Mouse (Mus musculus): Measurements from ENCODE around the gene Zscan21. TPM values are rescaled to one million over a fixed set of nuclear protein-coding genes. Genes with fewer than 3 reads are reported as not detected.
A peak's percentile ranks its signal among the peaks of the same experiment; 100 is the strongest.

Zscan21 gene
- polyA plus RNA-seq, 1 experiment from 2014 or later = 15.4 TPM

- H3K4me3 ChIP-seq (replicated peaks) = peak overlapping the region; percentile 70
- peak overlapping the region; percentile 77 for H3K9ac ChIP-seq
- H3K36me3 ChIP-seq = peaks cover 15% of the 10 kb centered on the region
- no peak for ATAC-seq (ENCODE audit: low read depth)
- H3K27me3 ChIP-seq = no peaks in the 10 kb centered on the region
- peak overlapping the region; percentile 78 for H3K4me2 ChIP-seq
- H3K27ac ChIP-seq = peak overlapping the region; percentile 91
- WGBS (ENCODE audit: insufficient replicate concordance) = 62% methylated on average over 3 of the region's 3 CpGs
- peaks cover 40% of the 10 kb centered on the region for H3K4me1 ChIP-seq (replicated peaks)
- DNase-seq = no peak
- H3K9me3 ChIP-seq (replicated peaks) = no peaks in the 10 kb centered on the region
Measured at GRCm38 (mm10) chr5:138118041-138118440, 1.3 kb downstream of the Zscan21 start.

DNA sequence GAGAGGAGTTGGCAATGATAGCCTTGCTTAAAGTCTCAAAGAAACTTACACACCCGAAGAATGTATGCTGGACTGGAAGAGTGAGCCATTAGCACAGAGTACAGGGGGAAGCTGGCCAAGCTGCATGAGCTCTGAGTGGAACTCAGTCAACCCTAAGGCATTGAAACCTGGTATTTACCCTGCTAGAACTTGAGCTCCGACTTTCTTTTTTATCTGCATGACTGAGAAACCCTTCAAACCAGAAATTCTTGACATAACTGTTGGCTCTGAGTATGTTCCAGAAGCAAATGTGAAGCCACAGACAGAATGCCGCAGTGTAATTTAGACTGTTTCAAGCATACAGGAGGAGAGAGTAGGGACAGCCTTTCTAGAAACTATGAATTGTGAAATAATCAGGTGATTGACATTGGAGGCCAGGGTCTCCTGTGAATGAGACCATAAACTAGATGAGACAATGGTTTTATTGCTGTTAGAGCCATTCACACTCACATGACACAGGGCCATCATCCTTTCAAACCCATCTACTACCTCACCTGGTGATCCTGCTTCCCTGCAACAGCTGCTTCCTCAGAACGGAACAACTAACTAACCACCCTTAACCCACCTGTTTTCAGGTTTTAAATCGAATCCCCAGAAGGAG, 15.8 kb downstream of the Zscan21 start:
- no peak overlapping the region for H3K4me2 ChIP-seq
- ATAC-seq (ENCODE audit: low read depth) (no peak), DNase-seq (no peak)
- H3K9me3 ChIP-seq (replicated peaks) = no peaks in the 10 kb centered on the region
- no peak overlapping the region for H3K9ac ChIP-seq
- WGBS (ENCODE audit: insufficient replicate concordance) = 87% methylated on average over 5 of the region's 5 CpGs
- no peaks in the 10 kb centered on the region for H3K27me3 ChIP-seq
- peaks cover 13% of the 10 kb centered on the region for H3K4me1 ChIP-seq (replicated peaks)
- H3K27ac ChIP-seq = no peak overlapping the region
- H3K4me3 ChIP-seq (replicated peaks) = no peak overlapping the region
- peaks cover 71% of the 10 kb centered on the region for H3K36me3 ChIP-seq

- Histone ChIP-seq H3K4me1 (replicated peaks) (peaks cover 21% of the 10 kb centered on the region), H3K9me3 (replicated peaks) (no peaks in the 10 kb centered on the region), H3K9ac (0 out of 2 replicates have a peak overlapping the region, but pooled peaks have one; percentile 0), H3K27ac (no peak overlapping the region; the same call in 1 of the 2 replicates), H3K27me3 (no peaks in the 10 kb centered on the region), H3K4me3 (replicated peaks) (no peak overlapping the region), H3K36me3 (peaks cover 35% of the 10 kb centered on the region), H3K4me2 (0 out of 2 replicates have a peak overlapping the region, but pooled peaks have one; percentile 24)
- WGBS (ENCODE audit: insufficient replicate concordance) = 18% methylated on average over 4 of the region's 4 CpGs
- DNase-seq = peak; percentile 28
- ATAC-seq (ENCODE audit: low read depth) = peak; percentile 86
Measured at GRCm38 (mm10) chr5:138137257-138137656, 20.6 kb downstream of the Zscan21 start.

GRCm38 (mm10) chr5:138137935-138138549, 21.3 kb downstream of the Zscan21 start:
- no peaks in the 10 kb centered on the region for H3K9me3 ChIP-seq (replicated peaks)
- no peak overlapping the region for H3K9ac ChIP-seq
- peaks cover 21% of the 10 kb centered on the region for H3K4me1 ChIP-seq (replicated peaks)
- H3K4me2 ChIP-seq = no peak overlapping the region
- no peak overlapping the region for H3K27ac ChIP-seq
- no peak overlapping the region for H3K4me3 ChIP-seq (replicated peaks)
- peak; percentile 52; the same call in 1 of the 2 replicates for ATAC-seq (ENCODE audit: low read depth)
- WGBS (ENCODE audit: insufficient replicate concordance) = 50% methylated on average over 8 of the region's 8 CpGs
- peak; percentile 31 for DNase-seq
- no peaks in the 10 kb centered on the region for H3K27me3 ChIP-seq
- peaks cover 27% of the 10 kb centered on the region for H3K36me3 ChIP-seq

DNA sequence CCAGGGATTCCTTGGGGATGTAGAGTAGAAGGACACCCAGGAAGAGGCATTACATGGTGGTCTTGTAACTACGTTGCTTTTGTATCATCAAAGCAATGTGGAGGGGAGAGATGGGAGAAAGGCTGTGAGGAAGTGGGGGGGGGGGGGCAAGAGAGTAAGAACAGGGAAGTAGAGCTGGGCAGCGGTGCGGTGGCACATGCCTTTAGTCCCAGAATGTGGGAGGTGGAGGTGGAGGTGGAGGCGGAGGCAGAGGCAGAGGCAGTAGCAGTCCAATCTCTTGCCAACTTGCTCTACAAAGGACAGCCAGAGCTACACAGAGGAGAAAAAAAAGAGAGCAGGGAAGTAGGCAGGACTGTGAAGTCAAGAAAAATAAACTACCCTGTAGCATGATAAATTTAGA, 21.9 kb downstream of the Zscan21 start:
- no peaks in the 10 kb centered on the region for H3K27me3 ChIP-seq
- WGBS (ENCODE audit: insufficient replicate concordance) = 24% methylated on average over 4 of the region's 4 CpGs
- H3K4me3 ChIP-seq (replicated peaks) = no peak overlapping the region
- H3K9ac ChIP-seq = no peak overlapping the region
- H3K36me3 ChIP-seq = peaks cover 23% of the 10 kb centered on the region
- no peak for DNase-seq
- peaks cover 21% of the 10 kb centered on the region for H3K4me1 ChIP-seq (replicated peaks)
- H3K9me3 ChIP-seq (replicated peaks) = no peaks in the 10 kb centered on the region
- H3K27ac ChIP-seq = no peak overlapping the region
- no peak overlapping the region for H3K4me2 ChIP-seq
- no peak for ATAC-seq (ENCODE audit: low read depth)

GRCm38 (mm10) chr5:138154390-138154789, 37.7 kb downstream of the Zscan21 start:
- Histone ChIP-seq H3K9ac (peak overlapping the region; percentile 87), H3K27ac (no peak overlapping the region), H3K9me3 (replicated peaks) (no peaks in the 10 kb centered on the region), H3K4me1 (replicated peaks) (peaks cover 18% of the 10 kb centered on the region), H3K4me3 (replicated peaks) (peak overlapping the region; percentile 87), H3K4me2 (peak overlapping the region; percentile 83), H3K36me3 (peaks cover 25% of the 10 kb centered on the region), H3K27me3 (no peaks in the 10 kb centered on the region)
- DNase-seq (no peak), ATAC-seq (ENCODE audit: low read depth) (no peak)
- WGBS (ENCODE audit: insufficient replicate concordance) = 58% methylated on average over 3 of the region's 3 CpGs

- H3K27me3 ChIP-seq = no peaks in the 10 kb centered on the region
- peak within 1 kb of the TSS; percentile 87 for H3K9ac ChIP-seq
- no peaks in the 10 kb centered on the region for H3K9me3 ChIP-seq (replicated peaks)
- DNase-seq (peak; percentile 86), ATAC-seq (ENCODE audit: low read depth) (peak; percentile 97)
- peak within 1 kb of the TSS; percentile 83 for H3K27ac ChIP-seq
- H3K4me2 ChIP-seq = peak within 1 kb of the TSS; percentile 83
- peaks cover 22% of the 10 kb centered on the region for H3K4me1 ChIP-seq (replicated peaks)
- 1% methylated on average over 31 of the region's 31 CpGs for WGBS (ENCODE audit: insufficient replicate concordance)
- H3K36me3 ChIP-seq = peaks cover 22% of the 10 kb centered on the region
- peak within 1 kb of the TSS; percentile 87 for H3K4me3 ChIP-seq (replicated peaks)
Measured at GRCm38 (mm10) chr5:138155443-138155976, 38.8 kb downstream of the Zscan21 start, which contains the start of gene Zfp113. Gene Zfp113, minus strand, starts transcription at chr5:138155744.

GRCm38 (mm10) chr5:138160224-138160762, 43.6 kb downstream of the Zscan21 start:
- H3K4me3 ChIP-seq (replicated peaks) = peak overlapping the region; percentile 90
- H3K4me2 ChIP-seq = peak overlapping the region; percentile 83
- H3K27me3 ChIP-seq = no peaks in the 10 kb centered on the region
- peaks cover 33% of the 10 kb centered on the region for H3K36me3 ChIP-seq
- no peak for DNase-seq
- WGBS (ENCODE audit: insufficient replicate concordance) = 60% methylated on average over 7 of the region's 7 CpGs
- no peak for ATAC-seq (ENCODE audit: low read depth)
- H3K4me1 ChIP-seq (replicated peaks) = peaks cover 36% of the 10 kb centered on the region
- H3K9ac ChIP-seq = peak overlapping the region; percentile 88
- peak overlapping the region; percentile 61 for H3K27ac ChIP-seq
- H3K9me3 ChIP-seq (replicated peaks) = no peaks in the 10 kb centered on the region

DNA sequence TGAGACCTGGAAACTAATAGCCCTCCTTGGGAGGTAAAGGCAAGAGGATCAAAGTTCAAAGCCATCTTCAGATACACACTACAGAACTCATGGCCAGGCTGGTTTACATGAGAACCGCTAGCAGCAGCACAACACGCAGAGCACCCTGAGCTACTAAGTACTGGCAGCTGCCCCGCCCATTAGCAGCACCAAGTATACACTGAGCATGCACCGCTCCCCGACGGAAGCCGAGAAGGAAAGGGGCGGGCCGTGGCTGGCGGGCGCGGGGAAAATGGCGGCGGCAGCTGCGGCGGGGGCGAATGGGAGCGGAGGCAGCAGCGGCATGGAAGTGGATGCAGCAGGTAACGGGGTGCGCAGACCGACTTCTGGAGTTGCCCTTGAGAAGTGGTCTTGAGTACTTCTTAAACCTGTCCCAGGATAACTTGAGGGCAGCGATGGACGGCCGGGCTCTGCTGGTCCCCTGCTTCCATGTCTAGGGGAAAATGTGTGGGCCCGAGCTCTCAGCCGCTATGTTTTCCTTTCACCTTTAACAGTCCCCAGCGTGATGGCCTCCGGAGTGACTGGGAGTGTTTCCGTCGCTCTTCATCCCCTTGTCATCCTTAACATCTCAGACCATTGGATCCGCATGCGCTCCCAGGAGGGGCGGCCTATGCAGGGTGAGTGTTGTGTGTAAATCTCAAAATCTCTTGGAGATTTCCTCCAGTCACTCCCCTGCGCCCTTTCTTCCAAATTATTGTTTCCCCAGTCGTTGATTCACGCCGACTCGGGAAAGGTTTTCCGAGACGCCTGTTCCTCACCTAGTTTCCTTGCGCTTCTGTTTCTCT, 44.4 kb downstream of the Zscan21 start, which contains the start of gene Cops6:
TSS of gene Cops6 (plus strand) at position 230 of the 824 bp plus-strand sequence.
- ATAC-seq (ENCODE audit: low read depth) = peak; percentile 94
- DNase-seq = peak; percentile 91
- Histone ChIP-seq H3K4me2 (peak within 1 kb of the TSS; percentile 83), H3K9me3 (replicated peaks) (no peaks in the 10 kb centered on the region), H3K4me3 (replicated peaks) (peak within 1 kb of the TSS; percentile 90), H3K27ac (peak within 1 kb of the TSS; percentile 73), H3K27me3 (no peaks in the 10 kb centered on the region), H3K4me1 (replicated peaks) (peaks cover 37% of the 10 kb centered on the region), H3K9ac (peak within 1 kb of the TSS; percentile 88), H3K36me3 (peaks cover 41% of the 10 kb centered on the region)
- whole genome bisulfite sequencing (ENCODE audit: insufficient replicate concordance) = under 1% methylated on average over 42 of the region's 42 CpGs

- WGBS (ENCODE audit: insufficient replicate concordance) = 56% methylated on average over 6 of the region's 6 CpGs
- Histone ChIP-seq H3K27ac (peak overlapping the region; percentile 73), H3K4me3 (replicated peaks) (peak overlapping the region; percentile 90; the same call in 1 of the 2 replicates), H3K9ac (no peak overlapping the region), H3K9me3 (replicated peaks) (no peaks in the 10 kb centered on the region), H3K36me3 (peaks cover 60% of the 10 kb centered on the region), H3K4me2 (no peak overlapping the region; the same call in 1 of the 2 replicates), H3K4me1 (replicated peaks) (peaks cover 55% of the 10 kb centered on the region), H3K27me3 (no peaks in the 10 kb centered on the region)
- no peak for ATAC-seq (ENCODE audit: low read depth)
- no peak for DNase-seq
Measured at GRCm38 (mm10) chr5:138163046-138163445, 46.3 kb downstream of the Zscan21 start.

All from liver, embryonic 13.5 days (tissue).